12 mouse cellular contexts compared by ENCODE assay signal in genomic region chr1:109512632-109513259, GRCm38 (mm10).
DNase-seq lines count a peak whose midpoint lies in the region.
"Had no signal": no experiment of that assay in that cellular context is flagged by ENCODE, and none has a peak within 500 bp of the region (broad histone marks: within the 10 kb centered on the region; RNA-seq: fewer than 3 reads in every experiment).

No protein-coding gene starts in this region.

- peak; percentile 33 to 39 for DNase-seq in frontal cortex, adult 2 months (ENCODE audit: extremely low spot score in 1 of 2, low spot score in 1 of 2)
- DNase-seq in frontal cortex, postnatal 25 days (ENCODE audit: low spot score in 2 of 2), result no peak
- peak; percentile 19 for DNase-seq in right cerebral cortex, adult 18-20 months
- DNase-seq in right cerebral cortex, postnatal 14 days, result no peak
- peak; percentile 2 to 3 for DNase-seq in left cerebral cortex, adult 18-20 months (ENCODE audit: low spot score in 2 of 2)
- DNase-seq in spleen, postnatal 10 days (ENCODE audit: low spot score in 2 of 2), result no peak
- no peak for DNase-seq in ovary, postnatal 10 days (ENCODE audit: low spot score)
- DNase-seq: adrenal gland, adult 2 months; gastrocnemius, postnatal 25 days; heart, postnatal 10 days; kidney, adult 9 months; thymus, adult 18-20 months had no signal

Comparison
In these comparisons a context has a peak if more than half of its experiments do, and no peak if none do; other contexts are left out.
1. DNase-seq: peak in frontal cortex, adult 2 months (2 of 2), right cerebral cortex, adult 18-20 months (single experiment) and left cerebral cortex, adult 18-20 months (2 of 2); none in frontal cortex, postnatal 25 days (0 of 2), right cerebral cortex, postnatal 14 days (single experiment), spleen, postnatal 10 days (0 of 2) and ovary, postnatal 10 days (single experiment).